Mouse (Mus musculus): ENCODE data around the gene Mtmr10. TPM values are rescaled to one million over a fixed set of nuclear protein-coding genes. Genes with fewer than 3 reads are reported as not detected.
A peak's percentile ranks its signal among the peaks of the same experiment; 100 is the strongest.

Mtmr10 gene
- polyA plus RNA-seq, 1 experiment, result 4.1 TPM

DNA sequence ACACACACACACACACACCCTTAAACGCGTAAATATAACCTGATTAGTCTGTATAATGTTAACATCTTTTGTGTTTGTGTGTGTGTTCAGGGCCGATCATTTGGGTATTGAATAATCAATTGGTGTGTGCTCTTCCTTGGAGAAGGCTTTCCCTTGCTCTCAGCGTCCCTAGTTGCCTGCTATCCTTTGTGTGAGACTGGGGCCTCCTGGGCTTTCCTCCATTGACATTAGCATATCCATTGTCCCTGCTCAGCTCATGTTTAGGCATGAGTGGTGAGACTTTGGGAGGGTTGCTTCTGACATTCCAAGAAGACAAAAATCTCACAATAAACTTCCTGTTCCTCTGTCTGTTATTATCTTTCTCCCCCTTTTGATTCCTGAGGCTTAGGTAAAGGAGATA, 15.5 kb upstream of the Mtmr10 start:
- Histone ChIP-seq H3K27me3 (ENCODE audit: control insufficient read depth, insufficient read depth, low read length) (no peaks in the 10 kb centered on the region), H3K4me1 (ENCODE audit: control insufficient read depth, insufficient read depth, low read length) (peaks cover 2% of the 10 kb centered on the region; the same call in 1 of the 2 replicates), H3K27ac (ENCODE audit: control insufficient read depth, insufficient read depth, low read depth, low read length) (no peak overlapping the region), H3K4me3 (ENCODE audit: control insufficient read depth, low read depth, low read length) (no peak overlapping the region), H3K36me3 (ENCODE audit: control insufficient read depth, insufficient read depth, low read length) (no peaks in the 10 kb centered on the region)
- TF ChIP-seq POLR2A (IDR thresholded peaks at IDR 0.05; ENCODE audit: control insufficient read depth, low read depth, low read length) (no peak), CTCF (IDR thresholded peaks at IDR 0.05; ENCODE audit: control insufficient read depth, insufficient read depth, insufficient replicate concordance, low read depth, low read length) (no peak)

DNA sequence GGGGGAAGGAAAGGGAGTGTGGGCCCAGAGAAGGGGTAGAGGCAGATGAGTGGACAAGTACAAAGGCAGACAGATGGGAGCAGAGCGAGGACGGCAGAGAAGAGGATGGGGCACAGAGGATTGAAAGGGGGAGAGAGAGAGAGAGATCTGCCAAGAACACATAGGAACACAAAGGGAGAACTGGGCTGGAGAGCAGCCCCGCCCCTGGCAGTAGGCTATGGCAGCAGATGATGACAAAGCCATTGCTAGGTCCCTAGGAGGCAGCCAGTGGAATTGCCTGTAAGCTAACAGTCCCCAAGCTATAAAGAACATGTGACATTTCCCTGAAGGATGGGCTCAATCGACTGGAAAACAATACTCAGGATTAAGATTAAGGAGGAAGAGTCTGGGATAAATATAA, 11.9 kb upstream of the Mtmr10 start:
- Histone ChIP-seq H3K27me3 (ENCODE audit: control insufficient read depth, insufficient read depth, low read length) (no peaks in the 10 kb centered on the region), H3K36me3 (ENCODE audit: control insufficient read depth, insufficient read depth, low read length) (no peaks in the 10 kb centered on the region), H3K4me1 (ENCODE audit: control insufficient read depth, insufficient read depth, low read length) (no peaks in the 10 kb centered on the region), H3K4me3 (ENCODE audit: control insufficient read depth, low read depth, low read length) (no peak overlapping the region), H3K27ac (ENCODE audit: control insufficient read depth, insufficient read depth, low read depth, low read length) (no peak overlapping the region)
- TF ChIP-seq CTCF (IDR thresholded peaks at IDR 0.05; ENCODE audit: control insufficient read depth, insufficient read depth, insufficient replicate concordance, low read depth, low read length), result no peak
- TF ChIP-seq POLR2A (IDR thresholded peaks at IDR 0.05; ENCODE audit: control insufficient read depth, low read depth, low read length), result no peak

DNA sequence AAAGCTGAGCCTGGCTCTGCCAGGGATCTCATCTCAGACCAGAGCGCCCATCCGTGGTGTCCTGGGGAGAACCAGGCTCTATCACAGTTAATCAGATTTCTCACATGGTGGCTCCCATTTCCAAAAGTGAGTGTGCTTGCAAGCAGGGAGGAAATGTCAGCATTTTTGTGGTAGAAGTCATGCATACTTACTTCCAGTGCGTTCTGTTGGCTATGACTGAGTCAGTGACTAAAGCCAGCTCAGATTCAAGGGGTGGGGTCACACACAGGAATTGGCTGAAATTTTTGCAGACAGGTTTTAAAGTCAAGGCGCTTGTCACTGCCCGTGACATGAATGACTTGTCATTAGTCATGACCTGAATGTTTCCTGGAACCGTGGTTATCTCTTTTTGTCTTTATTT, 10.5 kb upstream of the Mtmr10 start:
- no peak overlapping the region for H3K27ac ChIP-seq (ENCODE audit: control insufficient read depth, insufficient read depth, low read depth, low read length)
- TF ChIP-seq CTCF (IDR thresholded peaks at IDR 0.05; ENCODE audit: control insufficient read depth, insufficient read depth, insufficient replicate concordance, low read depth, low read length) (no peak), POLR2A (IDR thresholded peaks at IDR 0.05; ENCODE audit: control insufficient read depth, low read depth, low read length) (no peak)
- H3K36me3 ChIP-seq (ENCODE audit: control insufficient read depth, insufficient read depth, low read length), result no peaks in the 10 kb centered on the region
- no peaks in the 10 kb centered on the region for H3K4me1 ChIP-seq (ENCODE audit: control insufficient read depth, insufficient read depth, low read length)
- no peaks in the 10 kb centered on the region for H3K27me3 ChIP-seq (ENCODE audit: control insufficient read depth, insufficient read depth, low read length)
- no peak overlapping the region for H3K4me3 ChIP-seq (ENCODE audit: control insufficient read depth, low read depth, low read length)

DNA sequence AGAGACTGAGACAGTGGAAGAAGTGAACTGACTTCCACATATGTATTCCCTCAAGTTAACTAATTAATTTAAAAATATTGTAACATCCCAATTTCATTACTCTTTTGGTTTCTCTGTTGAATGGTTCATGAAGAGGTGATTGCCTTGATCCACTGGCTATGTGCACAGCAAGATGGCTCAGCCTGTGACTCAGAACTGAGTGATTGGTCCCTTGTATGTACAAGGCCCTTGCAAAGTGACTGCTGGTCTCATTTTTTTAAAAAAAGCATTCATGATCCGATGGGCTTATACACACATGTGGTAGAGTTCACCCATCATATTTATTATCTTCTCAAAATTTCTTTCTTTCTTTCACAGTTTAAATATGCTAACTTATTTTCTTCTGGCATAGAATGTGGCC, 8.9 kb upstream of the Mtmr10 start:
- Histone ChIP-seq H3K4me1 (ENCODE audit: control insufficient read depth, insufficient read depth, low read length) (no peaks in the 10 kb centered on the region), H3K4me3 (ENCODE audit: control insufficient read depth, low read depth, low read length) (no peak overlapping the region), H3K36me3 (ENCODE audit: control insufficient read depth, insufficient read depth, low read length) (no peaks in the 10 kb centered on the region), H3K27me3 (ENCODE audit: control insufficient read depth, insufficient read depth, low read length) (no peaks in the 10 kb centered on the region), H3K27ac (ENCODE audit: control insufficient read depth, insufficient read depth, low read depth, low read length) (no peak overlapping the region)
- TF ChIP-seq CTCF (IDR thresholded peaks at IDR 0.05; ENCODE audit: control insufficient read depth, insufficient read depth, insufficient replicate concordance, low read depth, low read length), result no peak
- TF ChIP-seq POLR2A (IDR thresholded peaks at IDR 0.05; ENCODE audit: control insufficient read depth, low read depth, low read length), result no peak

DNA sequence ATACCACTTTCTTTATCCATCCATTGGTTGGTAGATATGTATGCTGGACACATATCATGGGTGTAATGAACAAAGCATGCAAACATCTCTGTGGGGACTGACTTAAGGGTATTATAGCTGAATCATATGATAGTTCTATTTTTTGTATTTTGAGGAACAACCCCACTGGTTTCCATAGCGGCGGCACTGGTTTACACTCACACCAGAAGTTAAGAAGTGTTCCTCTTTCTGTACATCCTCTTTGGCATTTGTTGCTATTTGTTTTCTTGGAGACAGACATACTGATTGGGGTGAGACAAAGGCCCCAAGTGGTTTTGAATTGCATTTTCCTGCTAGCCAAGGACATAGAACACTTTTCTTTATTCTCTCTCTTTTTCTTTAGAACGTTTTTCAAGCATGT, 7.9 kb upstream of the Mtmr10 start:
- H3K27ac ChIP-seq (ENCODE audit: control insufficient read depth, insufficient read depth, low read depth, low read length), result no peak overlapping the region
- no peak for TF ChIP-seq CTCF (IDR thresholded peaks at IDR 0.05; ENCODE audit: control insufficient read depth, insufficient read depth, insufficient replicate concordance, low read depth, low read length)
- TF ChIP-seq POLR2A (IDR thresholded peaks at IDR 0.05; ENCODE audit: control insufficient read depth, low read depth, low read length), result no peak
- H3K27me3 ChIP-seq (ENCODE audit: control insufficient read depth, insufficient read depth, low read length), result no peaks in the 10 kb centered on the region
- H3K36me3 ChIP-seq (ENCODE audit: control insufficient read depth, insufficient read depth, low read length), result no peaks in the 10 kb centered on the region
- H3K4me3 ChIP-seq (ENCODE audit: control insufficient read depth, low read depth, low read length), result no peak overlapping the region
- H3K4me1 ChIP-seq (ENCODE audit: control insufficient read depth, insufficient read depth, low read length), result no peaks in the 10 kb centered on the region

DNA sequence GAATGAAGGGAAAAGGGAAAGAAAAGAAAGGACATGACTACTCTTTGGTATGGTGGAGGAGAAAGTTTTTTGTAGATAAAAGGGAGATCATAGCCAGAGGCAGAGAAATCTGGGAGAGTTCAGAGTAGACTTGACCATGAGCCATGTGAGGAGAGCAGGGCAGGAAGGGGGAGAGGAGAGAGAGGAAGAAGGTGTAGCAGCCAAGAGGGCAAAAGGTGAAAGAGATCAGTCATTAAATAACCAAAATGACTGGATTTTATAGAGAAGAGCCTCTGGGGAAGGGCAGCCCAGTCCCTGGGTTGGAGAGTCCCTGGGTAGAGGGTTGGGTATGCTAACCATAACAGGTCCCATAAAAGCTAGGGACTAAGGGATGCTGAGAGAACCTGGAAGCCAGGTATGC, 887 bp upstream of the Mtmr10 start:
- H3K4me3 ChIP-seq (ENCODE audit: control insufficient read depth, low read depth, low read length), result peak overlapping the region; percentile 96; the same call in 1 of the 2 replicates
- no peaks in the 10 kb centered on the region for H3K36me3 ChIP-seq (ENCODE audit: control insufficient read depth, insufficient read depth, low read length)
- H3K27me3 ChIP-seq (ENCODE audit: control insufficient read depth, insufficient read depth, low read length), result no peaks in the 10 kb centered on the region
- H3K4me1 ChIP-seq (ENCODE audit: control insufficient read depth, insufficient read depth, low read length), result peaks cover 2% of the 10 kb centered on the region; the same call in 1 of the 2 replicates
- TF ChIP-seq POLR2A (IDR thresholded peaks at IDR 0.05; ENCODE audit: control insufficient read depth, low read depth, low read length), result no peak
- no peak for TF ChIP-seq CTCF (IDR thresholded peaks at IDR 0.05; ENCODE audit: control insufficient read depth, insufficient read depth, insufficient replicate concordance, low read depth, low read length)
- H3K27ac ChIP-seq (ENCODE audit: control insufficient read depth, insufficient read depth, low read depth, low read length), result peak overlapping the region; percentile 5; the same call in 1 of the 2 replicates

DNA sequence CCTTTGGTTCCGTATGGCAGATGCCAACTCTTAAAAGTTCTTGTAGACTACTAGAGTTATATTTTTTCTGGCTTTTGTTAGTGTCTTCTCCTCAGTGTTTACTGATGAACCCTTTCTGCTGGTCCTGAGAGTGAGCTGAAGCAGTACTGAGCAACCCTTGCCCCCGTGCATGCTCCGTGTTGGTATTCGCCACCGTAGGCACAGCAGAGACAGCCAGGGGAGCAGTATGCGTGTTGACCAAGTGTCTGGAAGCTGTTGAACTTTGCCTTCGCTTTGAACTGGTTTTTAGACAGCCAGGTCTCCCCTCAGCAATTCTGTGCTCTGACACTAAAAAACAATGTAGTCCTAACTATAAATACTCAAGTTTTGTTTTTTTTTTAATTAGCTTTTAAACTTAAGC, 2.0 kb downstream of the Mtmr10 start:
- H3K36me3 ChIP-seq (ENCODE audit: control insufficient read depth, insufficient read depth, low read length), result no peaks in the 10 kb centered on the region
- no peaks in the 10 kb centered on the region for H3K27me3 ChIP-seq (ENCODE audit: control insufficient read depth, insufficient read depth, low read length)
- no peak overlapping the region for H3K4me3 ChIP-seq (ENCODE audit: control insufficient read depth, low read depth, low read length)
- TF ChIP-seq CTCF (IDR thresholded peaks at IDR 0.05; ENCODE audit: control insufficient read depth, insufficient read depth, insufficient replicate concordance, low read depth, low read length) (no peak), POLR2A (IDR thresholded peaks at IDR 0.05; ENCODE audit: control insufficient read depth, low read depth, low read length) (no peak)
- H3K4me1 ChIP-seq (ENCODE audit: control insufficient read depth, insufficient read depth, low read length), result peaks cover 2% of the 10 kb centered on the region; the same call in 1 of the 2 replicates
- H3K27ac ChIP-seq (ENCODE audit: control insufficient read depth, insufficient read depth, low read depth, low read length), result no peak overlapping the region

DNA sequence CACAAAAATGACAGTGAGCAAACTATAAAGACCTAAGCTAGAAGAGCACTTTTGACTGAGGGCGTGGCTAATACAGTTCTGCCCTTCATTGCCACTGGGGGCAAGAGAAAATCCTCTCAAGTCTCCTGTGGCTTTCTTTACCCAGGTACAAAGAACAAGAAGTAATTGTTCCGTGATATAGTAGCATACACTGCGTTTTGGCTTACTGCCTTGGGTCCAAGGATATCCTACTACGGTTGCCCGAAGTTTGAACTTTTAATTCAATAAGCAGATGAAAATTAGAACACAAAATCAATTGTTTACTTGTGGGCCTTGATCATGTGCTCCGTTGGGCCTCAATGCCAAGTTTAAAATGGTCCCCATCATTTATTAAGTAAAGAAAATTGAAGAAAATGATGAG, 3.0 kb downstream of the Mtmr10 start:
- no peaks in the 10 kb centered on the region for H3K36me3 ChIP-seq (ENCODE audit: control insufficient read depth, insufficient read depth, low read length)
- H3K4me3 ChIP-seq (ENCODE audit: control insufficient read depth, low read depth, low read length), result no peak overlapping the region
- TF ChIP-seq CTCF (IDR thresholded peaks at IDR 0.05; ENCODE audit: control insufficient read depth, insufficient read depth, insufficient replicate concordance, low read depth, low read length) (no peak), POLR2A (IDR thresholded peaks at IDR 0.05; ENCODE audit: control insufficient read depth, low read depth, low read length) (no peak)
- H3K4me1 ChIP-seq (ENCODE audit: control insufficient read depth, insufficient read depth, low read length), result peaks cover 2% of the 10 kb centered on the region; the same call in 1 of the 2 replicates
- H3K27ac ChIP-seq (ENCODE audit: control insufficient read depth, insufficient read depth, low read depth, low read length), result no peak overlapping the region
- no peaks in the 10 kb centered on the region for H3K27me3 ChIP-seq (ENCODE audit: control insufficient read depth, insufficient read depth, low read length)
